Mouse (Mus musculus) 3134 (cell line): ENCODE results near the gene Rhox9.
"Not testable (repeated sequence)": the region's sequence is repeated elsewhere in the genome, so short reads cannot be mapped to it uniquely, and the experiment has no call there.

ENCODE experiments used
- DNase-seq: peaks from one replicate; pipeline ENCODE4 v3.0.0-alpha.2; 2011; ENCODE audit warnings: low spot score; ENCODE audit not compliant: insufficient read length; ENCODE audit errors: extremely low read depth

Gene Rhox9

GRCm38 (mm10) chrX:37901670-37902069 lies at the start of gene Rhox9:
Gene Rhox9, minus strand, starts transcription at chrX:37901770.
- not testable (repeated sequence) for DNase-seq

GRCm38 (mm10) chrX:37916311-37916710 lies 14.7 kb upstream of the Rhox9 start:
- no peak for DNase-seq

- DNase-seq: no peak
These were observed 7.0 kb upstream of the Rhox9 start for GRCm38 (mm10) chrX:37908581-37908980.

GRCm38 (mm10) chrX:37903727-37904126 lies 2.2 kb upstream of the Rhox9 start:
- no peak for DNase-seq

- DNase-seq: not testable (repeated sequence)
These were observed 4.4 kb downstream of the Rhox9 start, which contains the start of gene Rhox7b for GRCm38 (mm10) chrX:37897132-37897531. Gene Rhox7b, minus strand, starts transcription at chrX:37897232.

- no peak for DNase-seq
These were observed 22.7 kb downstream of the Rhox9 start, which contains the start of gene Rhox8 for GRCm38 (mm10) chrX:37878844-37879243. Gene Rhox8, minus strand, starts transcription at chrX:37878944.

GRCm38 (mm10) chrX:37871641-37872040 lies 29.9 kb downstream of the Rhox9 start:
- no peak for DNase-seq
